Mouse (Mus musculus) forebrain, embryonic 11.5 days (tissue): ENCODE results near the gene Necab2. TPM values are rescaled to one million over a fixed set of nuclear protein-coding genes. Genes with fewer than 3 reads are reported as not detected.

Experiments
- ATAC-seq: fragments of 200-750 bp; cut with Nextera tagmentation; replicated peaks from 2 replicates; pipeline ENCODE4 v1.8.0; 2017; ENCODE audit warnings: moderate TSS enrichment; ENCODE audit not compliant: low FRiP score
- DNase-seq: peaks from one replicate; pipeline ENCODE4 v3.0.0-alpha.2; 2017; ENCODE audit warnings: low spot score
- H3K27ac ChIP-seq: fragments of 300-500 bp; sonication (generic); 2 replicates; pipeline ENCODE4 v1.5.1; 2014; ENCODE audit warnings: low read depth, low read length
- H3K27me3 ChIP-seq: fragments of 300-500 bp; sonication (generic); 2 replicates; pipeline ENCODE4 v1.6.1; 2014; ENCODE audit warnings: mild to moderate bottlenecking, low read length, mixed read lengths; ENCODE audit not compliant: control insufficient read depth, insufficient read depth
- H3K36me3 ChIP-seq: fragments of 300-500 bp; sonication (generic); 2 replicates; pipeline ENCODE4 v1.6.1; 2014; ENCODE audit warnings: mild to moderate bottlenecking, low read length, moderate library complexity, mixed read lengths; ENCODE audit not compliant: control insufficient read depth, insufficient read depth
- H3K4me1 ChIP-seq: fragments of 300-500 bp; sonication (generic); replicated peaks from 2 replicates; pipeline ENCODE4 v1.6.1; 2014; ENCODE audit warnings: low read length, mixed read lengths; ENCODE audit not compliant: control insufficient read depth, insufficient read depth
- H3K4me2 ChIP-seq: fragments of 300-500 bp; sonication (generic); 2 replicates; pipeline ENCODE4 v1.6.1; 2014; ENCODE audit warnings: low read depth, mild to moderate bottlenecking, low read length, moderate library complexity, mixed read lengths; ENCODE audit not compliant: severe bottlenecking
- H3K4me3 ChIP-seq: fragments of 300-500 bp; sonication (generic); 2 replicates; pipeline ENCODE4 v1.5.1; 2014; ENCODE audit warnings: low read depth, low read length
- H3K9ac ChIP-seq: fragments of 300-500 bp; sonication (generic); 2 replicates; pipeline ENCODE4 v1.6.1; 2014; ENCODE audit warnings: low read length
- H3K9me3 ChIP-seq: fragments of 300-500 bp; sonication (generic); 2 replicates; pipeline ENCODE4 v1.6.1; 2016; ENCODE audit warnings: low read length, mixed read lengths; ENCODE audit not compliant: control insufficient read depth
- WGBS: fragments of 180-500 bp; shearing (Covaris S2); extraction: QIAGEN DNeasy Blood & Tissue Kit; methylation state at CpG from one replicate; pipeline ENCODE4 v1.1.7; 2014; 5-methylcytosine and 5-hydroxymethylcytosine counted together
- polyA plus RNA-seq: library from polyadenylated mRNA; unstranded; fragments of >200 nt; fragmentation: Nextera tagmentation; extraction: Ambion mirVana; gene quantifications from 2 replicates; pipeline ENCODE4 v1.2.1, GENCODE M21; 2014

Necab2 gene
- polyA plus RNA-seq, 1 experiment from 2014 or later: 15.3 TPM

GRCm38 (mm10) chr8:119439424-119439823 lies 7.1 kb upstream of the Necab2 start:
- H3K4me1 ChIP-seq: no peaks in the 10 kb centered on the region; the same call in 1 of the 2 replicates
- H3K9ac ChIP-seq: no peak overlapping the region
- no peaks in the 10 kb centered on the region for H3K9me3 ChIP-seq
- ATAC-seq (no peak), DNase-seq (no peak)
- H3K27me3 ChIP-seq: peaks cover 3% of the 10 kb centered on the region; the same call in 1 of the 2 replicates
- H3K36me3 ChIP-seq: no peaks in the 10 kb centered on the region
- 96% methylated on average over 2 of the region's 2 CpGs for WGBS
- no peak overlapping the region for H3K27ac ChIP-seq
- H3K4me3 ChIP-seq: no peak overlapping the region
- H3K4me2 ChIP-seq: no peak overlapping the region

DNA sequence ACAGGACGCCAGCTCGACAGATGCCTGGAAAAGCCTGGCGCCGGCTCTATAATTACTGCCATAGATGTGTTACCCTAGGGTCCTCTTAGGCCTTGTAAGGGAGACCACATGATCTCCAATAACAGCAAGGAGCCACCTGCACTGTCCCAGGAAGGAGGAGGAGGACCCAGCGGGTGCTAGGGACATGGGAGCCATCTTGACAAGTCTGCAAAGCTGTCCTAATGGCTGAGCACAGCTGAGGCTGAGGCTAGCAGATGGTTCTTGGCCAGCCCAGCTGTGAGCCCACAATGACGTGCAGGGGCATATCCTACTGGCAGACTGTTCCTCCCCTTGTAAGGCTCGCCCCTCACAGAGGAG lies 6.6 kb upstream of the Necab2 start:
- Histone ChIP-seq H3K4me3 (no peak overlapping the region), H3K36me3 (no peaks in the 10 kb centered on the region), H3K4me1 (no peaks in the 10 kb centered on the region; the same call in 1 of the 2 replicates), H3K4me2 (no peak overlapping the region), H3K9ac (no peak overlapping the region), H3K27me3 (peaks cover 3% of the 10 kb centered on the region; the same call in 1 of the 2 replicates), H3K27ac (no peak overlapping the region), H3K9me3 (no peaks in the 10 kb centered on the region)
- ATAC-seq (no peak), DNase-seq (no peak)
- 63% methylated on average over 7 of the region's 7 CpGs for WGBS

GRCm38 (mm10) chr8:119440250-119440951 lies 6.1 kb upstream of the Necab2 start:
- DNase-seq: peak; percentile 86
- ATAC-seq: peak; percentile 67
- Histone ChIP-seq H3K4me1 (no peaks in the 10 kb centered on the region; the same call in 1 of the 2 replicates), H3K27me3 (peaks cover 3% of the 10 kb centered on the region; the same call in 1 of the 2 replicates), H3K36me3 (no peaks in the 10 kb centered on the region), H3K9me3 (no peaks in the 10 kb centered on the region), H3K27ac (no peak overlapping the region), H3K4me3 (no peak overlapping the region), H3K9ac (no peak overlapping the region; the same call in 1 of the 2 replicates), H3K4me2 (0 out of 2 replicates have a peak overlapping the region, but pooled peaks have one; percentile 11)
- 15% methylated on average over 16 of the region's 16 CpGs for WGBS

DNA sequence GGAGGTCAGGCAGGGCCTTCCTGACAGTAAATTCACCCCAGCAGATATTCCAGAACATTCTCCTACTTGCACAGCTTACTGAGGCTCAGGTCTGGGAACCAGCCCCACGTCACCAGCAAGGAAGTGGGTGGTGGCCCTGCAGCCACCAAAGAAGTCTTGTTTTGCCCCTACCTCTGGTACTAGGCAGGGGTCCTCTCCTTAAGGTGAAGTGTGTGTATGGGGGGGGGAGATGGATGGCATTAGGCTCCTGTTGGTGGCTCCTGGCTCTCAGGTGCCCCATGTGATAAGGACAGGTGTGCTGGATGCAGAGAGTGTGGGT lies 5.6 kb upstream of the Necab2 start:
- 62% methylated on average over 1 of the region's 1 CpGs for WGBS
- Histone ChIP-seq H3K4me2 (no peak overlapping the region), H3K36me3 (no peaks in the 10 kb centered on the region), H3K9ac (no peak overlapping the region), H3K27me3 (peaks cover 3% of the 10 kb centered on the region; the same call in 1 of the 2 replicates), H3K27ac (no peak overlapping the region), H3K4me1 (no peaks in the 10 kb centered on the region; the same call in 1 of the 2 replicates), H3K9me3 (no peaks in the 10 kb centered on the region), H3K4me3 (no peak overlapping the region)
- DNase-seq (no peak), ATAC-seq (peak; percentile 14; the same call in 1 of the 2 replicates)

DNA sequence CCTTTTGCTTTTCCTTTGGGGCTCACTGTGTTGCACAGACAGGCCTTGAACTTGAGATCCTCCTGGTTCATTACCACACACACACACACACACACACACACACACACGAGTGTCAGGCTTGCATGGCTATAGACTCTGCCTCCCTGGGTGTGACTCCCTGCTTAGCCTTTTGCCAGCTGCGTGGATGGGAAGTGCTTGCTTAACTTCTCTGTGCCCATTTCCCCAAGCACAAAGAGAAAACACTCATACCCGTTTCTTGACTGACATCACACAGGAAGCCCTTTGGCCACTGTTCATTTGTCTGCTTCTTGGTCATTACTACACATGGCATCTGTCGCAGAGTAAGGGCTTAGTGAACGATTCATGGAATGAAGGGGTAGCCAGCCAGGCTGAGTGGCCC lies 4.5 kb upstream of the Necab2 start:
- ATAC-seq (no peak), DNase-seq (no peak)
- WGBS: 71% methylated on average over 5 of the region's 5 CpGs
- Histone ChIP-seq H3K4me1 (no peaks in the 10 kb centered on the region), H3K4me3 (no peak overlapping the region), H3K9ac (no peak overlapping the region), H3K27me3 (peaks cover 3% of the 10 kb centered on the region; the same call in 1 of the 2 replicates), H3K4me2 (no peak overlapping the region), H3K36me3 (no peaks in the 10 kb centered on the region), H3K27ac (no peak overlapping the region), H3K9me3 (no peaks in the 10 kb centered on the region)

GRCm38 (mm10) chr8:119442970-119443369 lies 3.5 kb upstream of the Necab2 start:
- no peak overlapping the region for H3K9ac ChIP-seq
- H3K36me3 ChIP-seq: no peaks in the 10 kb centered on the region
- no peak overlapping the region for H3K4me2 ChIP-seq
- ATAC-seq (no peak), DNase-seq (no peak)
- no peak overlapping the region for H3K4me3 ChIP-seq
- H3K4me1 ChIP-seq: no peaks in the 10 kb centered on the region
- H3K27ac ChIP-seq: no peak overlapping the region
- no peaks in the 10 kb centered on the region for H3K9me3 ChIP-seq
- H3K27me3 ChIP-seq: peaks cover 5% of the 10 kb centered on the region
- 90% methylated on average over 8 of the region's 8 CpGs for WGBS

- Histone ChIP-seq H3K27me3 (peaks cover 6% of the 10 kb centered on the region), H3K9me3 (no peaks in the 10 kb centered on the region), H3K27ac (no peak overlapping the region), H3K4me1 (0 out of 2 replicates have a peak, but pooled peaks cover 2% of the 10 kb centered on the region), H3K4me3 (peak overlapping the region; percentile 73), H3K36me3 (no peaks in the 10 kb centered on the region), H3K4me2 (peak overlapping the region; percentile 86), H3K9ac (peak overlapping the region; percentile 72)
- ATAC-seq (peak; percentile 42), DNase-seq (peak; percentile 77)
- WGBS: under 1% methylated on average over 66 of the region's 80 CpGs
These were observed 666 bp downstream of the Necab2 start for GRCm38 (mm10) chr8:119446990-119447780.

DNA sequence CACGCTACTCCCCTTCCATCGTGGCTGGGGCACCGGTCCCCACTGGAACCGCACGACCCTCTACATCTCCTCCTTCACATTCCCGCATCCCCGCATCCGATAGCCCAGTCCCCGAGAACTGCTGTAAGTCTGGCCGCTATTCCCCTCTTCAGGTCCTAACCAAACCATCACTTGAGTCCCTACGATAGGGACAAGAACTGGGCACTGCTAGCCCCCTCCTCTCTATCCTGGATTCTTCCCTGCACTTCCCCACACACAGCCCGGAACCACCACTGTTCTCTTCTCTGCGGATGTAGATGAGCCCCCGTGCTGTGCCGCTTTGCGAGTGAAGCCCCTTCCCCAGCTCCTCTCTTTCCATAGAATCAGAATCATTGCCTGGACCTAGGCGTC lies 1.3 kb downstream of the Necab2 start:
- no peak for ATAC-seq
- peak overlapping the region; percentile 86 for H3K4me2 ChIP-seq
- no peaks in the 10 kb centered on the region for H3K9me3 ChIP-seq
- peak overlapping the region; percentile 73 for H3K4me3 ChIP-seq
- H3K4me1 ChIP-seq: 0 out of 2 replicates have a peak, but pooled peaks cover 2% of the 10 kb centered on the region
- peaks cover 6% of the 10 kb centered on the region for H3K27me3 ChIP-seq
- under 1% methylated on average over 16 of the region's 17 CpGs for WGBS
- no peak for DNase-seq
- no peak overlapping the region for H3K27ac ChIP-seq
- peak overlapping the region; percentile 72 for H3K9ac ChIP-seq
- no peaks in the 10 kb centered on the region for H3K36me3 ChIP-seq
